Mouse (Mus musculus) midbrain, embryonic 14.5 days (tissue): ENCODE measurements around the gene Map4k3. TPM values are rescaled to one million over a fixed set of nuclear protein-coding genes. Genes with fewer than 3 reads are reported as not detected.

Experiments
- ATAC-seq: fragments of 200-750 bp; cut with Nextera tagmentation; 2 replicates; pipeline ENCODE4 v1.8.0; 2017; ENCODE audit warnings: moderate number of reproducible peaks, moderate library complexity; ENCODE audit not compliant: low FRiP score, low TSS enrichment
- DNase-seq: peaks from one replicate; pipeline ENCODE4 v3.0.0-alpha.2; 2015
- H3K27ac ChIP-seq: fragments of 300-500 bp; sonication (generic); replicated peaks from 2 replicates; pipeline ENCODE4 v1.5.1; 2014; ENCODE audit warnings: mild to moderate bottlenecking, low read depth, low read length, moderate library complexity
- H3K27me3 ChIP-seq: fragments of 300-500 bp; sonication (generic); 2 replicates; pipeline ENCODE4 v1.6.1; 2014; ENCODE audit warnings: low read length, control low read depth, mixed read lengths; ENCODE audit not compliant: control insufficient read depth, insufficient read depth
- H3K36me3 ChIP-seq: fragments of 300-500 bp; sonication (generic); 2 replicates; pipeline ENCODE4 v1.6.1; 2014; ENCODE audit warnings: low read length, control low read depth; ENCODE audit not compliant: control insufficient read depth, insufficient read depth
- H3K4me1 ChIP-seq: fragments of 300-500 bp; sonication (generic); 2 replicates; pipeline ENCODE4 v1.6.1; 2014; ENCODE audit warnings: mild to moderate bottlenecking, antibody characterized with exemption, low read length, control low read depth; ENCODE audit not compliant: control insufficient read depth, insufficient read depth
- H3K4me2 ChIP-seq: fragments of 300-500 bp; sonication (generic); 2 replicates; pipeline ENCODE4 v1.6.1; 2014; ENCODE audit warnings: mild to moderate bottlenecking, low read length, moderate library complexity
- H3K4me3 ChIP-seq: fragments of 300-500 bp; sonication (generic); replicated peaks from 2 replicates; pipeline ENCODE4 v1.5.1; 2014; ENCODE audit warnings: low read depth, low read length
- H3K9ac ChIP-seq: fragments of 300-500 bp; sonication (generic); replicated peaks from 2 replicates; pipeline ENCODE4 v1.6.1; 2014; ENCODE audit warnings: mild to moderate bottlenecking, low read length, moderate library complexity
- H3K9me3 ChIP-seq: fragments of 300-500 bp; sonication (generic); 2 replicates; pipeline ENCODE4 v1.6.1; 2016; ENCODE audit warnings: low read length, control low read depth, mixed read lengths; ENCODE audit not compliant: control insufficient read depth
- WGBS: fragments of 180-500 bp; shearing (Covaris S2); extraction: QIAGEN DNeasy Blood & Tissue Kit; methylation state at CpG from one replicate; pipeline ENCODE4 v1.1.7; 2014; 5-methylcytosine and 5-hydroxymethylcytosine counted together
- polyA plus RNA-seq: library from polyadenylated mRNA; unstranded; fragments of >200 nt; fragmentation: Nextera tagmentation; extraction: Ambion mirVana; gene quantifications from 2 replicates; pipeline ENCODE4 v1.2.1, GENCODE M21; 2014

Gene Map4k3
- polyA plus RNA-seq, 1 experiment from 2014 or later, result 39.7 TPM

DNA sequence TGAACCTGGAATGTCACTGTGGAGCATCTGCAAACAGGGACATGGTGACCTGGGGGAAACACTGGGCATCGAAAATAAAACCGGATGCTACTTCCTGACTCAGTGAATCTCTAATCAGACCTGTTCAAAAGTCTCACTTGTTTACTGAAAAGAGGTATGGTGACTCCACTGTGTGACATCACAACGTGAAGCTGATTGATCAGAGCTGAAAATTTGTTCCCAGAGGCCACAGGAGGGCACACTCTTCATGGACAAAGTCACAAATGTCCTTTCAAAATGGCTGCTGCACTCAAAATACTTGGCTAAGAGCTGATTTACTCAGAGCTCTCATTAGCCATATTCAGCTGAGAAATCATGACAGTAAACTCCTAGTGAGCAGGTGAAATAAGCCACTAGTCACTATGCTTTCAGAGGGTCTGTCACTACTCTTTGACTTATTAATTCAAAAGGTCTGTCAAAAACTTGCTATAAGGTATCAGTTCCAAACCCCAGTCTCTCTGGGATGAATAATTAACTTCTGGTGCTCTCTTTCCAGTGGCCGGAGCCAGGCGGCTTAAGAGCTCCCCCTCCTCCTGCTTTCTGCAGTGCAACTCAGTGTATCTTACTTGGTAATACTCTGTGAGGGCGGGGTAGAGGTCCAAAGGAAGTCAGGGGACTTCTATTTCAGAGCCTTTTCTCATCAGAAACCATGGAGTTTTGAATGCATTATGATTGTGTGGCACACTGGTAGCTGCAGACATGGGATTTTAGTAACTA, 44.3 kb downstream of the Map4k3 start:
- ATAC-seq, result peak; percentile 27; the same call in 1 of the 2 replicates
- Histone ChIP-seq H3K9ac (no peak overlapping the region), H3K9me3 (no peaks in the 10 kb centered on the region), H3K4me2 (no peak overlapping the region), H3K27ac (0 out of 2 replicates have a peak overlapping the region, but pooled peaks have one; percentile 13), H3K4me1 (no peaks in the 10 kb centered on the region), H3K36me3 (no peaks in the 10 kb centered on the region), H3K4me3 (no peak overlapping the region), H3K27me3 (no peaks in the 10 kb centered on the region)
- 47% methylated on average over 6 of the region's 6 CpGs for WGBS
- DNase-seq, result peak; percentile 56

DNA sequence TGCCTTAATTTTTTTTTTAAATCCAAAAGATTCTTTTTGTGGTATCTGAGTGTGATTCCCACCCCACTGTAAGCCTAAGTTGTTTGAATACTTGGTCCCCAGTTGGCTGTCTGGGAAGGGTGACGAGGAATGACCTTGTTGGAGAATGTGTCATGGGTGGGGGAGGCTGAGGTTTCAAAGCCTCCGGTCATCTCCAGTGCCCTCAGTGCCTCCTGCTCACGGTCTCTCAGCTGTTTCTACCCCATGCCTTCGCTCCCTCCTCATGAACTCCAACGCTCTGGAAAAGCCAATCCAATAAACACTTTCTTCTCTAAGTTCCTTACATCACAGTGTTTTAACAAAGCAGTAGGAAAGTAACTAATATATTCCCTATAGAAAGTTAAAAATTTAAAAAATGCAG, 45.2 kb downstream of the Map4k3 start:
- Histone ChIP-seq H3K27ac (no peak overlapping the region), H3K36me3 (no peaks in the 10 kb centered on the region), H3K27me3 (no peaks in the 10 kb centered on the region), H3K9me3 (no peaks in the 10 kb centered on the region), H3K9ac (no peak overlapping the region), H3K4me2 (no peak overlapping the region), H3K4me3 (no peak overlapping the region), H3K4me1 (no peaks in the 10 kb centered on the region)
- ATAC-seq (no peak), DNase-seq (no peak)
- 88% methylated on average over 5 of the region's 5 CpGs for WGBS

DNA sequence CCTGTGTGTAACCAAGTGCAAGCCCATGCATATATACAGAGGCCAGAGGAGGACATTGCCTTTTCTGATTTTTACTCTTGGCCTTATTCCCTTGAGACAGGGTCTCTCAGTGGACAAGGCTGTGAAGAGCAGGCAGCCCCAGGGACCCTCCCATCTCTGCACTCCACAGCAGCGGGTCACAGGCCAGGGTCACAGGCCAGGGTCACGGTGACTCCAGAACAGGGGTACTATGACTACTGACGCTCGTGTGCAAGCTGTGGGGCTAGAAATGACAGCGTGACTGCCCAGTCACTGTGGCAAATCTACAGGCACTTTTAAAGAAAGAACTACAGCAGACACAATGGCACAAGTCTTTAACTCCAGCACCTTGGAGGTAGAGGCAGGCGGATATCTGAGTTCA, 50.1 kb downstream of the Map4k3 start:
- H3K4me2 ChIP-seq, result no peak overlapping the region
- DNase-seq (no peak), ATAC-seq (no peak)
- H3K4me3 ChIP-seq, result no peak overlapping the region
- no peak overlapping the region for H3K27ac ChIP-seq
- H3K4me1 ChIP-seq, result no peaks in the 10 kb centered on the region
- no peaks in the 10 kb centered on the region for H3K9me3 ChIP-seq
- 71% methylated on average over 6 of the region's 6 CpGs for WGBS
- no peaks in the 10 kb centered on the region for H3K36me3 ChIP-seq
- H3K9ac ChIP-seq, result no peak overlapping the region
- no peaks in the 10 kb centered on the region for H3K27me3 ChIP-seq

DNA sequence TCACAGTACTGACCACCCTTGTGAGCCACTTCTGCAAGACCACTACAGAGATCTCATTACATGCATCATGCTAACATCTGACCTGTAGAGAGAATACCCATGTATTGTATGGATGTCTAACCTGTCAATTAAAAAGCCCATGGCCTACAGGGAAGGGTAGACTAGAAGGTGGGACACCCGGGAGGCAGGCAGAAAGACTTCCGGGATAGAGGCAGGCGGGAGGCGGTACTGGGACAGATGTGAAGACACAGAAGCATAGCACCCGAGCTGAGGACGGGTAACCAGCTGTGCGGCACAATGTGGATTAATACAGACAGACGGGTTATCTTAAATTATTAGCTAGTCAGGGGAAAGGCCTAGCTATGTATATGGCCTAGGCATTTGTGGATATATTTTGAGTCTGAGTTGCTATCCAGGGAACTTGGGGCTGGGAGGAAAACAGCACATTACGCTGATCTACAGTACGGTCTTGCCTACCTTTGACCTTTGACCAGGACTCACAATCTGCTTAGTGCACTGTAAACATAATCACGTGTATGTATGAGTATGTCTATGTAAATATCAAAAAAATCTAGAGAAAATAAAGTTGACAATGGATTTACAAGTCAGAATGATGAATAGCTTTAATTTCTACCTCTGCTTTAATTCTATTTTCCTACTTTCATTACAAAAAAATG, 51.3 kb downstream of the Map4k3 start:
- no peaks in the 10 kb centered on the region for H3K9me3 ChIP-seq
- no peaks in the 10 kb centered on the region for H3K27me3 ChIP-seq
- ATAC-seq (no peak), DNase-seq (no peak)
- H3K4me2 ChIP-seq, result no peak overlapping the region
- no peak overlapping the region for H3K27ac ChIP-seq
- no peak overlapping the region for H3K4me3 ChIP-seq
- H3K9ac ChIP-seq, result no peak overlapping the region
- WGBS, result 75% methylated on average over 11 of the region's 11 CpGs
- H3K36me3 ChIP-seq, result no peaks in the 10 kb centered on the region
- no peaks in the 10 kb centered on the region for H3K4me1 ChIP-seq

DNA sequence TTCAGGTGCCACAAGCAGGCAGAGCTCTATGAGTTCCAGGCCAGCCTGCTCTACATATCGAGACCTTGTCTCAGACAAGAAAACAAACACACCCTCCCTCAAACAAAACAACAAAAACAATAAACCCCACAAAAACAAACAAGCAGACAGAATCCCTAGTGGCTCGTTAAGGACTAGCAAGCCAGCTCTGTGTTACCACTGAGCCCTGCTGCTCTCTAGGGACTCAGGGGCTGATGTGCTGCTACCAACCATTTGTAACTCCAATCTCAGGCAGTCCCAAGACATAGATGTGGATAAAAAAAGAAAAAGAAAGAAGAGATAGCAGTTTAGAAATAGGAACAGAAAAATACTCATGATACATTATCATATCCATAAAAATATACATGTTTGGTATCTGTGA, 52.1 kb downstream of the Map4k3 start:
- Histone ChIP-seq H3K9ac (no peak overlapping the region), H3K4me1 (no peaks in the 10 kb centered on the region), H3K4me2 (no peak overlapping the region), H3K36me3 (no peaks in the 10 kb centered on the region), H3K27ac (no peak overlapping the region), H3K9me3 (no peaks in the 10 kb centered on the region), H3K4me3 (no peak overlapping the region), H3K27me3 (no peaks in the 10 kb centered on the region)
- ATAC-seq, result no peak
- whole genome bisulfite sequencing, result 68% methylated on average over 2 of the region's 2 CpGs
- no peak for DNase-seq

DNA sequence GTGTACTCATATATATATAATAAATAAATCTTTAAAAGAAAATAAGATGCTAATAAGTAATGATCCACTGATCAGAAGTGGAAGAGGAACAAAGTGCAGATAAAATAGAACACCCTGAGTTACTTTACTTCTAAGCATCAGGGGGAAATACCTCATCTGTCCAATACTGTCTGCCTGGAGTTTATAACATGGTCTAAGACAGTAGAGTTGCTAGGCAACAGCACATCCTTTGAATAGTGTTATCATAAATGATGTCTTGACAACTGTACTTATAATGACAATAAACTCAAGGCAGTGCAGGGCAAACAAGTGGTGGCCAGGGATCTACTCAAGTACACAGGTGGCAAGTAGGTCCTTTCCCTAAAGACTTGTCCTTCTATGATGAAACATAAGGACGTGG, 57.9 kb downstream of the Map4k3 start:
- WGBS, result 91% methylated on average over 1 of the region's 1 CpGs

DNA sequence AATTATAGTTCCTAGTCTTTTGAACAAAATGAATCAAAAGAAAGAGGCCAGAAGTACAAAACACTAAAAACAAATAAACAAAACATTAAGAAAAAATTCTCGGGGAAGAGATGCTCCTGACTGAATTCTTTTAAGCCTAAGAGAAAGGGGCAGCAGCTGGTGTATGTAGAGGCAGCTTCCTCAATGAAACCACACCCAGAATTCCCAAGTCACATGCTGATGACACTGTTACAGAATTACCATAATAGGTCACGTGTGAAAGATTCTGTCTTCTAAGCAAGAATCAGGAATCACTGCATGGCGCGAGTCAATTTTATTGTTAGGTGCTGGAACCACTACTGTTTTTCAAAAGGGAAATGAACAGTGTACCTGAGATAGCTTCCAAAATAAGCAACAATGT, 64.7 kb downstream of the Map4k3 start:
- no peaks in the 10 kb centered on the region for H3K27me3 ChIP-seq
- WGBS, result 74% methylated on average over 4 of the region's 4 CpGs
- ATAC-seq, result no peak

More for the DNA sequence above, 57.9 kb downstream of the Map4k3 start:
- Histone ChIP-seq H3K9me3 (no peaks in the 10 kb centered on the region), H3K4me2 (no peak overlapping the region), H3K27ac (no peak overlapping the region), H3K9ac (no peak overlapping the region), H3K4me3 (no peak overlapping the region), H3K4me1 (no peaks in the 10 kb centered on the region), H3K27me3 (no peaks in the 10 kb centered on the region), H3K36me3 (no peaks in the 10 kb centered on the region)
- ATAC-seq, result no peak
- no peak for DNase-seq

DNA sequence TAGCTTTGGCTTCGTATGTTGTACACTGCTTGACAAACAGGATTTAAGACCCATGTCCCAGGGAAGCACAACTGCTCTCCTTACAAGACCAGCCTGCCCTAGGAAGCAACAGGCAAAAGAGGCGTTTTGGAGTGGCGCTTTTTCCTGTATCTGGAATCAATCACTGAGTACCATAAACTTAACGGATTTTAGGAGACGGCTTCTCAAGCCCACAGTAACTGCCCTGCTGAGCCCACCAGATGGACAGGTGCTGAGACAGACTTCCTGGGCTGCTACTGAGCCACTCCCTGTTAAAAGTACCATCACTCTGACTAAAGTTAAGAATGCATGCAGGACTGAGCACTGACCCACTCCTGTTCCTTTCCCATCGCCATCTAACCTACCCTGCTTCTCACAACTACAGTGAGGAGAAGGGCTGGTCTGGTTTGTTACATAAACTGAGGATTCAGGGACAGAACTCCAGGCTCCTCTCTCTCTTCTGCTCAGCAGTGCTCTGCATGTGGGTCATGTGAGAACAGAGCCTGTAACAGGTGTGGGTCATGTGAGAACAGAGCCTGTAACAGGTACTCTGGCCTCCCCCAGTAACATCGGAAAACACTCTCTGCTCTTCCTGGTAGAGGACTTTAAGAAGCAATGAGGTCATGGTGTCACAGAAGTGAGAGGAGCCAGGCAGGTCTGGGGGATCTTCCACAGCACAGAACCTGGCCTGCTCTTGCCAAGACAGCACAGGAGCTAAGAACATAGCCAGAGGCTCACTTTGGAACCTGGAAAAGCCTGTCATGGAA, 65.3 kb downstream of the Map4k3 start:
- no peak for ATAC-seq
- no peaks in the 10 kb centered on the region; the same call in 1 of the 2 replicates for H3K36me3 ChIP-seq
- H3K27ac ChIP-seq, result no peak overlapping the region
- no peak overlapping the region for H3K4me2 ChIP-seq
- DNase-seq, result no peak
- no peak overlapping the region for H3K9ac ChIP-seq
- H3K4me3 ChIP-seq, result no peak overlapping the region
- H3K4me1 ChIP-seq, result peaks cover 6% of the 10 kb centered on the region; the same call in 1 of the 2 replicates
- no peaks in the 10 kb centered on the region for H3K27me3 ChIP-seq
- H3K9me3 ChIP-seq, result no peaks in the 10 kb centered on the region
- WGBS, result 91% methylated on average over 7 of the region's 7 CpGs

More for the DNA sequence above, 64.7 kb downstream of the Map4k3 start:
- no peaks in the 10 kb centered on the region; the same call in 1 of the 2 replicates for H3K36me3 ChIP-seq
- no peak overlapping the region for H3K4me2 ChIP-seq
- no peak for DNase-seq
- no peak overlapping the region for H3K9ac ChIP-seq
- peaks cover 6% of the 10 kb centered on the region; the same call in 1 of the 2 replicates for H3K4me1 ChIP-seq
- no peaks in the 10 kb centered on the region for H3K9me3 ChIP-seq
- no peak overlapping the region for H3K4me3 ChIP-seq
- no peak overlapping the region for H3K27ac ChIP-seq
